Mouse (Mus musculus) right cerebral cortex, postnatal 14 days (tissue): ENCODE results near the gene Homer3.

Experiments used
- DNase-seq: peaks from one replicate; pipeline ENCODE4 v3.0.0; 2022

Homer3 gene

GRCm38 (mm10) chr8:70285304-70285703, 2.7 kb downstream of the Homer3 start:
- no peak for DNase-seq

- no peak for DNase-seq
These were observed 4.1 kb downstream of the Homer3 start for GRCm38 (mm10) chr8:70286737-70287136.

- no peak for DNase-seq
These were observed 11.4 kb downstream of the Homer3 start for GRCm38 (mm10) chr8:70293988-70294405.

- no peak for DNase-seq
These were observed 18.3 kb downstream of the Homer3 start for GRCm38 (mm10) chr8:70300881-70301280.

- DNase-seq, result peak; percentile 94
These were observed 19.8 kb downstream of the Homer3 start, which contains the start of the genes Ddx49 and Cope for GRCm38 (mm10) chr8:70302358-70302890. Gene Ddx49 (minus strand): TSS chr8:70302489. Gene Cope (plus strand): TSS chr8:70302518.

- no peak for DNase-seq
These were observed 20.3 kb downstream of the Homer3 start for GRCm38 (mm10) chr8:70302901-70303300.

GRCm38 (mm10) chr8:70309311-70309710, 26.7 kb downstream of the Homer3 start:
- peak; percentile 48 for DNase-seq

GRCm38 (mm10) chr8:70313399-70313798, 30.8 kb downstream of the Homer3 start:
- no peak for DNase-seq

GRCm38 (mm10) chr8:70315624-70316510, 33.2 kb downstream of the Homer3 start, which contains the start of gene Cers1:
Gene Cers1 (plus strand): TSS chr8:70315775.
- DNase-seq, result peak; percentile 80

- peak; percentile 88 for DNase-seq
These were observed 34.2 kb downstream of the Homer3 start for GRCm38 (mm10) chr8:70316511-70317504.

GRCm38 (mm10) chr8:70317872-70318271, 35.2 kb downstream of the Homer3 start:
- no peak for DNase-seq

GRCm38 (mm10) chr8:70323716-70324115, 41.1 kb downstream of the Homer3 start:
- DNase-seq, result no peak

- no peak for DNase-seq
These were observed 44.9 kb downstream of the Homer3 start for GRCm38 (mm10) chr8:70327512-70327911.

- no peak for DNase-seq
These were observed 46.7 kb downstream of the Homer3 start, which contains the start of gene Gdf1 for GRCm38 (mm10) chr8:70329124-70329834. Gene Gdf1 (plus strand): TSS chr8:70329817.

- DNase-seq, result peak; percentile 48
These were observed 47.5 kb downstream of the Homer3 start for GRCm38 (mm10) chr8:70329835-70330740.

GRCm38 (mm10) chr8:70330741-70331364, 48.2 kb downstream of the Homer3 start:
- DNase-seq, result peak; percentile 76

GRCm38 (mm10) chr8:70331526-70331925, 48.9 kb downstream of the Homer3 start:
- DNase-seq, result peak; percentile 47

GRCm38 (mm10) chr8:70332070-70332877, 49.6 kb downstream of the Homer3 start:
- DNase-seq, result peak; percentile 82

GRCm38 (mm10) chr8:70332878-70333202, 50.2 kb downstream of the Homer3 start:
- DNase-seq, result no peak

- no peak for DNase-seq
These were observed 56.3 kb downstream of the Homer3 start for GRCm38 (mm10) chr8:70338931-70339330.
